Mouse (Mus musculus): Measurements from ENCODE around the gene Ccdc113. TPM values are rescaled to one million over a fixed set of nuclear protein-coding genes. Genes with fewer than 3 reads are reported as not detected.
"Not testable (repeated sequence)": the region's sequence is repeated elsewhere in the genome, so short reads cannot be mapped to it uniquely, and the experiment has no call there.

Gene Ccdc113
- total RNA-seq, 2 experiments from 2014 or later = 0.23 TPM; not detected in 1

- no peak for DNase-seq
Measured at GRCm38 (mm10) chr8:95602168-95602567, 68.3 kb downstream of the Ccdc113 start.

GRCm38 (mm10) chr8:95606509-95606908, 72.6 kb downstream of the Ccdc113 start:
- DNase-seq = not testable (repeated sequence)

- no peak for DNase-seq
Measured at GRCm38 (mm10) chr8:95607210-95607609, 73.3 kb downstream of the Ccdc113 start.

Other genes starting within 250 kb of the Ccdc113 start
- 1 to 10 TPM in 1 of 2 experiments, under 1 TPM in 1; 0.39 to 1.1 TPM for gene Cngb1, start 227.5 kb upstream of the Ccdc113 start, total RNA-seq (2021)
- gene Tepp, start 223.5 kb upstream of the Ccdc113 start, total RNA-seq (2021) = not detected
- 1 to 10 TPM; 7.7 to 8.6 TPM for gene Zfp319, start 202.1 kb upstream of the Ccdc113 start, total RNA-seq (2021)
- 10 to 100 TPM; 13.4 to 14.7 TPM for gene Usb1, start 201.8 kb upstream of the Ccdc113 start, total RNA-seq (2021)
- 10 to 100 TPM; 57.4 to 67.4 TPM for gene Mmp15, start 181.8 kb upstream of the Ccdc113 start, total RNA-seq (2021)
- 10 to 100 TPM; 17.5 to 25.3 TPM for gene Cfap20, start 99.2 kb upstream of the Ccdc113 start, total RNA-seq (2021)
- 10 to 100 TPM; 30.2 to 34.7 TPM for gene Csnk2a2, start 44.0 kb upstream of the Ccdc113 start, total RNA-seq (2021)
- not detected for gene Prss54, start 42.3 kb downstream of the Ccdc113 start, total RNA-seq (2021)
- 1 to 10 TPM in 1 of 2 experiments, under 1 TPM in 1; 0.97 to 1.2 TPM for gene Gins3, start 99.4 kb downstream of the Ccdc113 start, total RNA-seq (2021)
- 100 to 1,000 TPM; 144 to 150 TPM for gene Ndrg4, start 142.9 kb downstream of the Ccdc113 start, total RNA-seq (2021)
- gene Setd6, start 181.8 kb downstream of the Ccdc113 start, total RNA-seq (2021) = 10 to 100 TPM; 15.8 to 21.0 TPM